Mouse (Mus musculus) left cerebral cortex, postnatal 4 days (tissue): ENCODE results near the gene Olfr1445. TPM values are rescaled to one million over a fixed set of nuclear protein-coding genes. Genes with fewer than 3 reads are reported as not detected.

Source experiments
- DNase-seq: peaks from one replicate; pipeline ENCODE4 v3.0.0-alpha.2; 2022
- intact Hi-C: fragments of 180-260 bp; cut with DNase I; formaldehyde crosslinking; loops from one replicate; pipeline ENCODE4 v1.15.1; 2025
- total RNA-seq, 2 experiments: library from RNA; stranded (reverse); gene quantifications; 2 replicates each; pipeline ENCODE4 v1.2.3; 2021

Gene Olfr1445
- not detected for total RNA-seq

- intact Hi-C loops: no loop called here
Observed at GRCm38 (mm10) chr19:12883555-12883954, at the start of gene Olfr1445. TSS of gene Olfr1445 (plus strand) at chr19:12883855.

GRCm38 (mm10) chr19:12838507-12838906 lies 45.1 kb upstream of the Olfr1445 start:
- DNase-seq: no peak
- intact Hi-C loops: no loop called here

More at GRCm38 (mm10) chr19:12883555-12883954, at the start of gene Olfr1445:
- DNase-seq: no peak

GRCm38 (mm10) chr19:12846382-12846781 lies 37.3 kb upstream of the Olfr1445 start, which contains the start of gene Gm5244:
TSS of gene Gm5244 (plus strand) at chr19:12846682.
- intact Hi-C loops: loop anchor here (1.0 kb wide), 1 partner anchor 15 kb away; no protein-coding TSS in a partner anchor
- DNase-seq: no peak

- no peak for DNase-seq
- intact Hi-C loops: no loop called here
Observed at GRCm38 (mm10) chr19:12856983-12857382, 26.7 kb upstream of the Olfr1445 start, which contains the start of gene Olfr1444. TSS of gene Olfr1444 (plus strand) at chr19:12857283.

GRCm38 (mm10) chr19:12893424-12893823 lies 9.8 kb downstream of the Olfr1445 start, which contains the start of gene Olfr1446:
TSS of gene Olfr1446 (minus strand) at chr19:12893524.
- intact Hi-C loops: no loop called here
- no peak for DNase-seq

- intact Hi-C loops: no loop called here
- DNase-seq: no peak
Observed at GRCm38 (mm10) chr19:12903643-12904042, 20.0 kb downstream of the Olfr1445 start, which contains the start of gene Olfr1447. TSS of gene Olfr1447 (minus strand) at chr19:12903743.

GRCm38 (mm10) chr19:12924319-12924718 lies 40.7 kb downstream of the Olfr1445 start, which contains the start of gene Olfr1448:
TSS of gene Olfr1448 (minus strand) at chr19:12924419.
- intact Hi-C loops: no loop called here
- DNase-seq: no peak

GRCm38 (mm10) chr19:12930540-12930939 lies 46.9 kb downstream of the Olfr1445 start, which contains the start of gene Olfr1449:
TSS of gene Olfr1449 (plus strand) at chr19:12930840.
- intact Hi-C loops: no loop called here
- DNase-seq: no peak

Other genes with a start within 250 kb of the Olfr1445 start
- gene Olfr1442, start 213.4 kb upstream of the Olfr1445 start, total RNA-seq: not detected
- not detected for gene Olfr1443, start 205.7 kb upstream of the Olfr1445 start, total RNA-seq
- gene Keg1, start 188.1 kb upstream of the Olfr1445 start, total RNA-seq: not detected
- 1 to 10 TPM; 2.1 to 2.4 TPM for gene Cntf, start 118.2 kb upstream of the Olfr1445 start, total RNA-seq
- 10 to 100 TPM; 60.3 to 62.7 TPM for gene Zfp91, start 87.7 kb upstream of the Olfr1445 start, total RNA-seq
- gene Lpxn, start 87.7 kb upstream of the Olfr1445 start, total RNA-seq: under 1 TPM; 0.40 to 0.82 TPM
- not detected for gene Gm5244, start 37.2 kb upstream of the Olfr1445 start, total RNA-seq
- gene Olfr1444, start 26.6 kb upstream of the Olfr1445 start, total RNA-seq: not detected
- gene Olfr1446, start 9.7 kb downstream of the Olfr1445 start, total RNA-seq: not detected
- gene Olfr1447, start 19.9 kb downstream of the Olfr1445 start, total RNA-seq: not detected
- not detected for gene Olfr1448, start 40.6 kb downstream of the Olfr1445 start, total RNA-seq
- gene Olfr1449, start 47.0 kb downstream of the Olfr1445 start, total RNA-seq: not detected
- not detected for gene Olfr1450, start 66.4 kb downstream of the Olfr1445 start, total RNA-seq
- not detected for gene Olfr1451, start 111.2 kb downstream of the Olfr1445 start, total RNA-seq
- gene Olfr1453, start 144.5 kb downstream of the Olfr1445 start, total RNA-seq: not detected
- gene Olfr1454, start 176.8 kb downstream of the Olfr1445 start, total RNA-seq: not detected
- not detected for gene Olfr1457, start 214.0 kb downstream of the Olfr1445 start, total RNA-seq
- not detected for gene Olfr1458, start 222.9 kb downstream of the Olfr1445 start, total RNA-seq